Mouse (Mus musculus): ENCODE data around the gene Nupr1l.

DNA sequence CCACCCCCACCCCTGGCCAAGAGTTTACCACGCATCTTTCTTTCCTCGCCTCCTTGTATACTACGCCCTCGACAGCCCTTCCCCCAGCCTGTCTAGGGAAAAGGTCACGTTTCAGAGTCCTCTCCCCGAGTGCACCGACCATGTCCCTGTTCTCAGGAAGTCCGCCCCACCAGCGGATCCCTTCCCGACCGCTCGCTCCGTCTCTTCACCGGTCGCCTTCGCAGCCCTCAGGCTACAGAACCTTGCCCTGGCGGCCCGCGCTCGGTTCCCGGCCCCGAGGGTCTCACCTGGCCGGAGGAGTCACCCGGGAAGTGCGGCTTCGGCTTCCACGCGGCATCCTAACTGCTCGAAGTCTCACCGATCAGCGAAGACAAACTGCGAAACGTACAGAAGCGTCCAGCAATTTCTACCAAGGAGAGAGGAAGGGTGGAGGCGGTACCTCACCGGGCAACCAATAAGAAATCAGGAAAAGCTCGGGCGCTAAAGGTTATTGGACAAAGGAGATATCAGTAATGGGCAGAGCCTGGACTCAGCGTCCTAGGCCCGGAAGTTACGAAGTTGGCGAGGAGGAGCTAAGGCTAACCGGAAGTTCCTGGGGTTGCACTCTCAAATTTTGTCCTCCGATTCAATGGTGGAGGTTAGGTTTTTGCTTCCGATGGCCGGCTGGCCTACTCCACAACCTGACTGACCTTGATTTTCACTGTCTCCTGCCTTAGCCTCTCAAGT lies 21.3 kb upstream of the Nupr1l start, which contains the start of gene Chchd2:
- TF ChIP-seq CTCF (IDR thresholded peaks at IDR 0.05; ENCODE audit: extremely low read depth, insufficient read depth, low read length) = no peak
- peak; percentile 95 for TF ChIP-seq POLR2A (IDR thresholded peaks at IDR 0.05; ENCODE audit: extremely low read depth, insufficient read depth, low read length)

Measured in cortical plate, adult 2 months (tissue).